Mouse (Mus musculus): Measurements from ENCODE around the gene Rasgef1a. TPM values are rescaled to one million over a fixed set of nuclear protein-coding genes. Genes with fewer than 3 reads are reported as not detected.
A peak's percentile ranks its signal among the peaks of the same experiment; 100 is the strongest.

Gene Rasgef1a
- polyA plus RNA-seq, 1 experiment from 2014 or later, result 0.13 TPM

DNA sequence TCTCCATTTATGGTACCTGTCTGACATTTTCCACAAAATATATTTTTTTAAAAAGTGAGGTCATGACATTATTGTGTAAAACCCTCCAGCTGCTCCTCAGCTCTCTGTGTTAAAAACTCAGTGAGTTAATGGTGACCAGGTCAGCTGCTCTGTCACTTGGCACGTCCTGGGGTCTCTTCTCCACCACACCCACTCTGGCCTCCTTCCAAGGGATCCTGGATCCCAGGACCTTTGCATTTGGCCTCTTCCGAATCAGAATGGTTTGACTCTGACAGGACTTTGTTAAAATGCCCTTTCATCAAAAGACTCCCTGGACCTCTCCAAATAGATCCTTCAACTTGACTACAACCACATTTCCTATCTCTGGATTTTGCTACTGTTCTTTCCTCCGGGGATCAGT, 982 bp upstream of the Rasgef1a start:
- H3K27me3 ChIP-seq, result peaks cover 60% of the 10 kb centered on the region
- WGBS, result 64% methylated on average over 3 of the region's 3 CpGs
- no peak overlapping the region for H3K9ac ChIP-seq
- H3K36me3 ChIP-seq, result no peaks in the 10 kb centered on the region
- H3K9me3 ChIP-seq, result no peaks in the 10 kb centered on the region
- H3K4me3 ChIP-seq, result no peak overlapping the region
- ATAC-seq (ENCODE audit: low FRiP score, low read depth), result no peak
- H3K4me1 ChIP-seq, result peaks cover 4% of the 10 kb centered on the region
- no peak overlapping the region for H3K4me2 ChIP-seq (replicated peaks)
- no peak overlapping the region for H3K27ac ChIP-seq

DNA sequence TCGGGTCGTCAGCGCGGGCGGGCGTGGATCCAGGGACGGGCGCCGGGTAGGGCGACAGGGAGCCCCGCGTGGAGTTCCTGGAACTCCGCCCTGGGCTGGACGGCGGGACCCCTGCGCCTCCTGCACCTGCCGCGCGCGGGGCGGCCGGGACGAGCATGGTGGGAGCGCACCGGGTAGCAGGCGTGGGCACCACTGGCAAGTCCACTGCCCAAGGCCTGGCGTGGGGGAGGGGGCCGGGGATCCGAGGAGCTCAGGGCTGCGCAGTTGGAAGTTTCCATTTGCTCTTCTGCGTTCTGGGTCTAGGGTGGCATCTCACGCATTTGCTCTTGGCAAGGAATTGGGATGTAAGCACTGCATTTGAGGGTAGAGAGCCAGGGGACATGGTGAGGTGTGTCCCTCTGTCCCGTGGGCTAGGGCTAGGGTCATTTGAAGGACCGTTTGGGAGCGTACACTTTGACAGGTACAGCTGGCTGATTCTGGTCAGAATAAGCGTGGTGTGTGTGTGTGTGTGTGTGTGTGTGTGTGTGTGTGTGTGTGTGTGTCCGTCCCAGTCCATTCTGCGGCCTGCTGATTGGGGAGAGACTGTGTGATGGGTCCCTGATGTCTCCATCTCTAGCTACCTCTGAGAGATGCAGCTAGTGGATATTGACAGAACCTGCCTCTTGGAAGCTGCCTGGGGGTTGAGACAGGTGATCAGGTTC, 528 bp downstream of the Rasgef1a start:
- no peak for ATAC-seq (ENCODE audit: low FRiP score, low read depth)
- Histone ChIP-seq H3K36me3 (no peaks in the 10 kb centered on the region), H3K9me3 (no peaks in the 10 kb centered on the region), H3K4me1 (peaks cover 4% of the 10 kb centered on the region), H3K4me3 (peak overlapping the region; percentile 47), H3K27me3 (peaks cover 60% of the 10 kb centered on the region), H3K27ac (no peak overlapping the region), H3K9ac (peak overlapping the region; percentile 45; the same call in 1 of the 2 replicates), H3K4me2 (replicated peaks) (peak overlapping the region; percentile 86)
- WGBS, result 16% methylated on average over 25 of the region's 38 CpGs

GRCm38 (mm10) chr6:118012317-118012700, 1.1 kb downstream of the Rasgef1a start:
- Histone ChIP-seq H3K27ac (no peak overlapping the region), H3K9ac (no peak overlapping the region), H3K4me1 (peaks cover 4% of the 10 kb centered on the region), H3K9me3 (no peaks in the 10 kb centered on the region), H3K27me3 (peaks cover 61% of the 10 kb centered on the region), H3K36me3 (no peaks in the 10 kb centered on the region), H3K4me3 (no peak overlapping the region), H3K4me2 (replicated peaks) (no peak overlapping the region)
- no peak for ATAC-seq (ENCODE audit: low FRiP score, low read depth)
- 65% methylated on average over 3 of the region's 3 CpGs for WGBS

GRCm38 (mm10) chr6:118012987-118013866, 2.0 kb downstream of the Rasgef1a start:
- WGBS, result 72% methylated on average over 11 of the region's 11 CpGs
- Histone ChIP-seq H3K27me3 (peaks cover 69% of the 10 kb centered on the region), H3K27ac (no peak overlapping the region), H3K4me2 (replicated peaks) (no peak overlapping the region), H3K4me3 (no peak overlapping the region), H3K9ac (no peak overlapping the region), H3K9me3 (no peaks in the 10 kb centered on the region), H3K4me1 (peaks cover 4% of the 10 kb centered on the region), H3K36me3 (no peaks in the 10 kb centered on the region)
- no peak for ATAC-seq (ENCODE audit: low FRiP score, low read depth)

DNA sequence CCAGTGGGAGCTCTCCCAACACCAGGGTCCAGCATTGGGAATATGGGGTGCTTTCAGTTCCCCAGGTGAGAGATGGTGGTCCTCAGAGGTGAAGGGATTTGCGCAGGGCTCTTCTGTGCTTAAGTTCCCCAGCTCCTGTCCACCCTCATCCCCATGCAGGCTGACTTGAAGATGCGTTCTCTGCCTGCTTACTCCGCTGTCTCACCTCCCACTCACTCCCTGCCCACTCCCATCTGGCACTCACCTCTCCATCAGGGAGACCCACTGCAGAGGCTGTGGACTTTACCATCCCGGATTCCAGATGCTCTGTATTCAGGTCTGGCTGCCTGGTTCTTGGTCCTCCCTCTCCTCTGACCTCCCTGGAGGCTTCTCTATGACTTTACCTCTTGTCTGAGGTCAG, 3.6 kb downstream of the Rasgef1a start:
- no peaks in the 10 kb centered on the region for H3K36me3 ChIP-seq
- H3K27me3 ChIP-seq, result peaks cover 66% of the 10 kb centered on the region
- no peak overlapping the region for H3K4me2 ChIP-seq (replicated peaks)
- no peak overlapping the region for H3K4me3 ChIP-seq
- ATAC-seq (ENCODE audit: low FRiP score, low read depth), result no peak
- H3K27ac ChIP-seq, result no peak overlapping the region
- no peaks in the 10 kb centered on the region for H3K9me3 ChIP-seq
- WGBS, result 78% methylated on average over 4 of the region's 4 CpGs
- H3K9ac ChIP-seq, result no peak overlapping the region
- H3K4me1 ChIP-seq, result peaks cover 9% of the 10 kb centered on the region

DNA sequence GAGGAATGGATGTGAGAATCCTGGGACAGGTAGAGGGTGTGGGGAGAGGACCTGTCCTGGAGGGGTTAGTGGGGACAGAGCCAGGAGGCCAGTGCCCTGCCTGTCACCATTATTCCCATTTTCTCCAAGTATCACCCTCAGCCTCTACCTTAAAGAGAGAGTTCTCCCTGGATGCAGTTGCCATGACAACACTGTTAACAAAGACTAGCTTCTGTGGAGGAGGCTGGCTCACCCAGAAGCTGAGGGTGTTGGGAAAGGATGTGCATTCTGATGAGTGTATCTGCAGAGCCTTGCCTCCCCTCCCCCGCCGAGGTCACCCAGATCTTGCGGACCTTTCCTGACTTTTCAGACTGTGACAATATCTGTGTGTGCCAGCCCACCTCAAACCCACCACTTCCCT, 4.7 kb downstream of the Rasgef1a start:
- no peak overlapping the region for H3K4me3 ChIP-seq
- no peak for ATAC-seq (ENCODE audit: low FRiP score, low read depth)
- 87% methylated on average over 3 of the region's 3 CpGs for WGBS
- H3K4me1 ChIP-seq, result peaks cover 9% of the 10 kb centered on the region
- H3K4me2 ChIP-seq (replicated peaks), result no peak overlapping the region
- no peak overlapping the region for H3K27ac ChIP-seq
- H3K9me3 ChIP-seq, result no peaks in the 10 kb centered on the region
- H3K27me3 ChIP-seq, result peaks cover 56% of the 10 kb centered on the region
- H3K36me3 ChIP-seq, result no peaks in the 10 kb centered on the region
- H3K9ac ChIP-seq, result no peak overlapping the region

DNA sequence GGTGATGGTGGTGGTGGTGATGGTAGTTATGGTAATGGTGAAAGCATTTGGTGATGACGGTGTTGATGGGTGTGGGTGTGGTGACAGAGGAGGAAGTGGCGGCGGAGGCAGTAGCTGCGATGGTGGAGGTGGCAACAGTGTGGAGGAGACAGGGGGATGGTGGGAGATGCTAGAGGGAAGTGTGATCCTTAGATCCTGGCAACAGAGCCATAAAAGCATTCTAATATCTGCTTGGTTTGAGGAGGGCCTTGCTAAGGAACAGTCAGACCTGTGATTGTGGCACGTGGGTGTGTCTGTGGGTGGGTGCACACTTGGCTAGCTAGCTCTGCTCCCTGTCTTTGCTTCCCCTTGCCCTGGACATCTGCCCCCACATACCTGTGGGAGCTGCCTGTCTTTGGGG, 7.4 kb downstream of the Rasgef1a start:
- Histone ChIP-seq H3K9ac (no peak overlapping the region), H3K27ac (no peak overlapping the region), H3K4me3 (no peak overlapping the region), H3K9me3 (no peaks in the 10 kb centered on the region), H3K27me3 (peaks cover 37% of the 10 kb centered on the region), H3K4me1 (0 out of 2 replicates have a peak, but pooled peaks cover 5% of the 10 kb centered on the region), H3K36me3 (no peaks in the 10 kb centered on the region), H3K4me2 (replicated peaks) (no peak overlapping the region)
- ATAC-seq (ENCODE audit: low FRiP score, low read depth), result no peak
- WGBS, result 43% methylated on average over 5 of the region's 5 CpGs

- H3K9me3 ChIP-seq, result no peaks in the 10 kb centered on the region
- H3K27me3 ChIP-seq, result peaks cover 29% of the 10 kb centered on the region
- no peak overlapping the region for H3K27ac ChIP-seq
- no peak for ATAC-seq (ENCODE audit: low FRiP score, low read depth)
- H3K36me3 ChIP-seq, result no peaks in the 10 kb centered on the region
- H3K9ac ChIP-seq, result no peak overlapping the region
- no peak overlapping the region for H3K4me2 ChIP-seq (replicated peaks)
- H3K4me1 ChIP-seq, result 0 out of 2 replicates have a peak, but pooled peaks cover 5% of the 10 kb centered on the region
- no peak overlapping the region for H3K4me3 ChIP-seq
- WGBS, result 45% methylated on average over 7 of the region's 7 CpGs
These were observed 8.3 kb downstream of the Rasgef1a start for GRCm38 (mm10) chr6:118019569-118019968.

DNA sequence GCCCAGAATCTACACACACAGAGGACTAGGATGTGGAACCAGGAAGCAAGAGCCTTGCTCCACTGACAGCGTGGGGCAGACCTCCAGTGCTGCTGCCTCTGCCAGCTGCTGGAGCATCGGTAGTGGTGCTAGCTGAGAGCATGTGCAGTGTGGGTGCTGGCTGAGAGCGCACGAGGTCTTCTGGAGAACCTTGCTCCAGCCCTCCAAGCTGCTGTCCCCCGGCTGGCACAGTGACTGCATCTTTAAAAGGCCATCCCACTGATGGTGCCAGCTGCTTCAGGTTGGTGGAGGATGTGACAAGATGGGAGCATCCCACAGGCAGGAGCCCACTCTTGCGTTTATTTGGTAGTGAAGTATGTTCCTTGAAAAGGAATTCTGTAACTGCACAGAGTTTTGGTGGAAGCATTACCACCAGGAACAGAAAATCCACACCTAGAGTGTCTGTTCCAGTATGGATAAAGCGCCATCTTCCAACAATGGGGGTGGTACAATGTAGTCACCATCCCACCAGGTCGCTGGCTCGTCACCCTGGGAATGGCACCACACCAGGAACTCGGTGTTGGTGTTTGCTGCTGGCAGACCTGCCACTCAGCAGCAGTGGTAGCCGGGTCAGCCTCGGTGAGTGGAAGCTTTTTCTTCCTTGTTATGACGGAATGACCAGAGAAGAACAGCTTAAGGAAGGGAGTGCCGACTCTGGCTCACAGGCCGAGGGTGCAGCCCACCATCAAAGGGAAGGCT, 11.8 kb downstream of the Rasgef1a start:
- Histone ChIP-seq H3K9ac (no peak overlapping the region), H3K9me3 (no peaks in the 10 kb centered on the region; the same call in 1 of the 2 replicates), H3K4me1 (0 out of 2 replicates have a peak, but pooled peaks cover 5% of the 10 kb centered on the region), H3K4me3 (no peak overlapping the region), H3K27me3 (peaks cover 16% of the 10 kb centered on the region), H3K27ac (no peak overlapping the region), H3K36me3 (no peaks in the 10 kb centered on the region), H3K4me2 (replicated peaks) (no peak overlapping the region)
- WGBS, result 60% methylated on average over 15 of the region's 15 CpGs
- ATAC-seq (ENCODE audit: low FRiP score, low read depth), result no peak

DNA sequence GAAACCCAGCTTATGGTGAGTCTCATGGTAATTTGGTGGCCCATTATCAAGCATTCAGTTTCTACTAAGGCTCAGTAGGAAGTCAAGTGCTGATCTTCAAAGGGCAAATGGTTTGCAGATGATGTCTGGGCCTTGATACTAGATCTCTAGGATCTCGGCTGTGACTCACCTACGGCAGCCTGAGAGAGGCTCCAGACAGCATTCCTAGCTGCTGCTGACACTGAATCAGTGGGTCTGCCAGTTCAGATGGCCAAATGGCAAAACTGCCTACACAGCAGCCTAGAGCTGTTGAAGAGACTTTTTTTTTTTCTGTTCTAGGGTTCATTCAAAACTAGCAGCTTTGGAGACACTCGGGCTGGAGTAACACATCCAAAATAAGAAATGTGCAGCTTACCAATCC, 15.8 kb downstream of the Rasgef1a start:
- Histone ChIP-seq H3K27me3 (peaks cover 8% of the 10 kb centered on the region; the same call in 1 of the 2 replicates), H3K4me1 (no peaks in the 10 kb centered on the region), H3K9ac (no peak overlapping the region), H3K36me3 (no peaks in the 10 kb centered on the region), H3K27ac (no peak overlapping the region), H3K4me3 (no peak overlapping the region), H3K9me3 (no peaks in the 10 kb centered on the region; the same call in 1 of the 2 replicates), H3K4me2 (replicated peaks) (no peak overlapping the region)
- WGBS, result 72% methylated on average over 3 of the region's 3 CpGs
- ATAC-seq (ENCODE audit: low FRiP score, low read depth), result no peak

DNA sequence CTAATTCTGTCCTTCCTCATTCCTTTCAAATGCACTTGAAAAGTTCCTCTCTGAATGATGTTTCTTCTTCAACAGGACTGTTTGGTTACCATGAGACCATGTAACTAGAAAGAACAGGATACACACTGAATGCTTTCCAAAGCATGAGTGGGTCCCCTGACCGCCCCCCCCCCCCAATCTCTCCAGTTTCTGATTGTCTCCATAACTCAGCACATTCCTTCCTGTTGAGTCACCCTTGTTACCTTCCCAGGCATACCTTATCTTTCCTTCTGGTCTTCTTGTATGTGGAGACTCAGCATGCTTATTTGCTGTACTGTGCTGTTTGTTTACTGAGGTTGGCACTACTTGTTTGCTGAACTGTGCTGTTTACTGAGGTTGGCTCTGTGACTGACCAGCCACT, 20.2 kb downstream of the Rasgef1a start:
- no peak for ATAC-seq (ENCODE audit: low FRiP score, low read depth)
- 83% methylated on average over 1 of the region's 1 CpGs for WGBS

GRCm38 (mm10) chr6:118035639-118036038, 24.4 kb downstream of the Rasgef1a start:
- Histone ChIP-seq H3K36me3 (no peaks in the 10 kb centered on the region), H3K9ac (no peak overlapping the region)
- 64% methylated on average over 6 of the region's 6 CpGs for WGBS

More for the DNA sequence above, 20.2 kb downstream of the Rasgef1a start:
- no peaks in the 10 kb centered on the region for H3K9me3 ChIP-seq
- H3K4me1 ChIP-seq, result no peaks in the 10 kb centered on the region
- no peaks in the 10 kb centered on the region; the same call in 1 of the 2 replicates for H3K27me3 ChIP-seq
- no peaks in the 10 kb centered on the region for H3K36me3 ChIP-seq
- no peak overlapping the region for H3K9ac ChIP-seq
- no peak overlapping the region for H3K4me2 ChIP-seq (replicated peaks)
- H3K4me3 ChIP-seq, result no peak overlapping the region
- H3K27ac ChIP-seq, result no peak overlapping the region

More at GRCm38 (mm10) chr6:118035639-118036038, 24.4 kb downstream of the Rasgef1a start:
- Histone ChIP-seq H3K4me3 (no peak overlapping the region), H3K27ac (no peak overlapping the region), H3K4me2 (replicated peaks) (no peak overlapping the region), H3K27me3 (no peaks in the 10 kb centered on the region; the same call in 1 of the 2 replicates), H3K4me1 (no peaks in the 10 kb centered on the region), H3K9me3 (no peaks in the 10 kb centered on the region)
- ATAC-seq (ENCODE audit: low FRiP score, low read depth), result no peak

All from limb, embryonic 13.5 days (tissue).